Mouse (Mus musculus) cerebellum, adult 11 months (tissue): ENCODE measurements at regions not wholly inside any gene's neighbourhood (a gene's known extent, or its start where the extent isn't known, plus 50 kb on each side); places are given as distances from the start of the nearest gene placed in this dataset.
"Not testable (repeated sequence)": the region's sequence is repeated elsewhere in the genome, so short reads cannot be mapped to it uniquely, and the experiment has no call there.

Experiments
- DNase-seq: peaks from one replicate; pipeline ENCODE4 v3.0.0; 2022

GRCm38 (mm10) chr5:64701780-64702231 is 101.4 kb upstream of the Klf3 start:
- peak; percentile 13 for DNase-seq

DNA sequence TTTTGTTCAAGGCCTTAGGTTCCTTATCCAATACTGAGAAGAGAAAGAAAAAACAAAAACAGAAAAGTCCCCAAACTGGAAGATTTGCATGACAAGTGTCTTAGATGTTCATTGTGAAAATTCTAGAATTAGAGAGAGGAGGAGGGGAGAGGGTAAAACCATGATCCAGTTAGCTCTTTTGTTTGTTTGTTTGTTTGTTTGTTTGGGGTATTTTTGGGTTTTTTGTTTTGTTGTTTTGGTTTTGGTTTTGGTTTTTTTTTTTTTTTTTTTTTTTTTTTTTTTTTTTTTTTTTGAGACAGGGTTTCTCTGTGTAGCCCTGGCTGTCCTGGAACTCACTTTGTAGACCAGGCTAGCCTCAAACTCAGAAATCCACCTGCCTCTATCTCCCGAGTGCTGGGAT is 100.8 kb upstream of the Klf3 start:
- DNase-seq, result not testable (repeated sequence)

DNA sequence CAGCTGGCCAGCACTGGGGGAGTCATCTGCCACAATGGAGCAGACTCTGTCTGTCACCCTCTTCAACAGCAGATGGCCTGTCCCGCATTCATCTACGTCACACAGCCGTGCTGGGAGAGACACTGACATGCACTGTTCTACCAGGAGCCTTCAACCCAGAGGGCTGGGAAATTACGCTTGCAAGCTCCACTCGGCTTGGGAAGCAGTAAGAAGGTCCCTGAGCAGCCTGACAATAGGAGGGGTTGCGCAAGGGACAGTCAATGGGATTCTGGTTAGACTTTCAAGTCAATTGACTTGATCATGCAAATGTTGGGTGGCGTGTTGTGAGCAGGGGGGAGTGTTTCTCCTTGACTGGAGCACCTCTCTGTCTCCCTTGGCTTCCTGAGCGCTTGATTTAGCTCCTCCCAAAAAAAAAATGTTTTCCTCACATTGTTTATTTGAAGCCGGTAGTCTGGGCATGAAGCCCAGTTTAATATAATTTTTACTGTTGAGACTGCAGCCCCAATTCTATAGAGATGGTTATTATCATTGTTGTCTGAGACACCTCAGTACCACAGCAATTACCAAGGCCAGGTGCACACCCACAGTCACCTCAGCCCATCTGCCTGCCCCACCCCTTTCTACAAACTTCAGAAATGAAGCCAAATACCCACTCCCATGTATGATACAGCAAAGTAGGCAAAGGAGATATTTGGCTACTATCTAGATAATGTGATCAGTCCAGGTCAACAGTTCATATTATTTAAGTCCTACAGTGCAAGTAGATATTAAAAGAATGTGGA is 99.9 kb upstream of the Klf3 start:
- peak; percentile 44 for DNase-seq

GRCm38 (mm10) chr5:64704144-64704543 is 99.0 kb upstream of the Klf3 start:
- peak; percentile 35 for DNase-seq

GRCm38 (mm10) chr5:64706586-64706985 is 96.6 kb upstream of the Klf3 start:
- DNase-seq, result no peak

GRCm38 (mm10) chr5:64709146-64709545 is 94.0 kb upstream of the Klf3 start:
- no peak for DNase-seq

DNA sequence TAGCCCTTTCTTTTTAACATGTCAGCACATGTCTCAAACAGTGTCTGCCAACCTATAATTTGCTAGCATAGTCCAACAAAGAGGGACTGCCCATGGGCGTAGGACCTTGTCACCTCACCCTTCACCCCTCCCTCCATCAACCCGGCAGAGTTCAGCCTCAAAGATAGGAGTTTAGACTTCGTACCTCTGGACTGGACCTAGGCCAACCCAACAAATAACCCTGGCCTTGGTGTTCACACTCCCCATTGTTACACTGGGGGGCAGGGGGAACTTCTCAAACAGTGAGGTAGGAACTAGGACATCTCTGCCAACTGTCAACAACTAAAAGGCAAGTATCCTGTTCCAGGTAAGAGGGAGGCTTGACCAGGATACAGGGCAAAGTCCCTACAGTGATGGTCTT is 93.0 kb upstream of the Klf3 start:
- DNase-seq, result no peak

GRCm38 (mm10) chr5:64710968-64711367 is 92.2 kb upstream of the Klf3 start:
- DNase-seq, result no peak

GRCm38 (mm10) chr5:64714221-64714653 is 89.0 kb upstream of the Klf3 start:
- DNase-seq, result no peak

GRCm38 (mm10) chr5:64714710-64715109 is 88.5 kb upstream of the Klf3 start:
- no peak for DNase-seq

DNA sequence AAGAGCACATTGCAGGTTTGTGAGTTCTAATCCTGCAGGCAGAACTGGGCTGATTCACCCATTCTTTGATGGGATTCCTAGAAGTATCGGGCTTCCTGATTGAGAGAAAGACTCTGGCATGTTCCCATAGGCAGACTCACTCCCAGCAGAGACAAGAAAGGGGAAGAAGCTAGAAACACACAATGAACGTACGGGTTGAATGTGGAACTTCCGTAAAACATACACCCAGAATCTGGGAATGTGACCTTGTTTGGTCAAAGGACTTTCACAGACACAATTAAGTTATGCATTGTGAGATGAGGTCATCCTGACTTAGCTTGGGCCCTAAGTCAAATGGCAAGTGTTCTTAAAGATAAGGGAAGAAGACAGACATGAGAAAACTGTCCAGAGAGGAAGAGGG is 86.6 kb upstream of the Klf3 start:
- no peak for DNase-seq

DNA sequence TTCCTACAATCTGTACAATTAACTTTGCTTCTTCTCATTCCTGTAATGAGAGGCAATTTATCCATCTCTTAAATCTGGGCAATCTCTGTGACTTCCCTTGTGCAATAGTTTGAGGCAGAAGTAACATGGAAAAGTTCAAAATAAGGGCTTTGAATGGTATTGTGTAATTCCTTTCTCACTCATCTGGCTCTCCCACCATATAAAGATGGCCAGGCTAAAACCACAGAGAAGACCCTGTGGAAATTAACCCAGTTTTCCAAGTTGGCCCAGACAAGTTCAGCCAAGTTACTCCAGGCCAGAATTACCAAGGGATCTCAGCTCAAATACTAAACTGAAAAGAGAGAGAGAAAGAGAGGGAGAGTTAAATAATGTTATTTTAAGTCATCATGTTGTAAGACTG is 81.0 kb upstream of the Klf3 start:
- no peak for DNase-seq

- DNase-seq, result no peak
Observed at GRCm38 (mm10) chr5:64727847-64728246, 75.3 kb upstream of the Klf3 start.

DNA sequence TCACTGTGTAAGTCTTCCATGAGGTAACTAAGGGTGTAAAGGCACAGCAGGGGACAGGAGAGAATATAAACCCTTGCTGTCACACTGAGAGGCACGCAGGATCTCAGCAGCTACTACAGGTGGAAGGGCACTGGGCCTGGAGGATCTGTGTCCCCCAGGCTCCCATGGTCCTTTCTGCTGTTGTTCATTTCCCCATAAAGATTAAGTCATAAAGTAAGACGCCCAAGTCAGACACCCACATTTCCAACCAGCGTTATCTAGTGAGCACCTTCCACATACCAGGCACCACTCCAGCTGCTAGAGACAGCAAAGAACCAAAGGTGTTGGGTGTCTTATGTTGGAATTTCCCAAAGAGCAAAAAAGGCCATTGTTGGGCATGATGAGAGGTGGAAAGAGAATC is 70.8 kb upstream of the Klf3 start:
- no peak for DNase-seq

DNA sequence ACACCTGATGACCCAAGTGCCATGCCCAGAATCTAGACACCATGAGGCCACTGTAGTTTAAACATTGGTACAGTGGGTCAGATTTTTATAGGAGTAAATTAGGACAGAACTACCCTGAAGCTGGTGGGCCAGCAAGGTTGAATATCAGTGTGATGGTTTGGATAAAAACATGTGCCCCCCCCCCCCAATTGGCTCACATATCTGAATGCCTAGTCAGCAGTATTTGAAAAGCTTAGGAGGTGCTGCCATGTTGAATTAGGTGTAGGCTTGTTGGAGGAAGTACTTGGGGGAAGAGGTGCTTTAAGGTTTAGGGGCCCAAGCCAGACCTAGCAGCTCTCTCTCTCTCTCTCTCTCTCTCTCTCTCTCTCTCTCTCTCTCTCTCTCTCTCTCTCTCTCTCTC is 66.2 kb upstream of the Klf3 start:
- DNase-seq, result no peak

DNA sequence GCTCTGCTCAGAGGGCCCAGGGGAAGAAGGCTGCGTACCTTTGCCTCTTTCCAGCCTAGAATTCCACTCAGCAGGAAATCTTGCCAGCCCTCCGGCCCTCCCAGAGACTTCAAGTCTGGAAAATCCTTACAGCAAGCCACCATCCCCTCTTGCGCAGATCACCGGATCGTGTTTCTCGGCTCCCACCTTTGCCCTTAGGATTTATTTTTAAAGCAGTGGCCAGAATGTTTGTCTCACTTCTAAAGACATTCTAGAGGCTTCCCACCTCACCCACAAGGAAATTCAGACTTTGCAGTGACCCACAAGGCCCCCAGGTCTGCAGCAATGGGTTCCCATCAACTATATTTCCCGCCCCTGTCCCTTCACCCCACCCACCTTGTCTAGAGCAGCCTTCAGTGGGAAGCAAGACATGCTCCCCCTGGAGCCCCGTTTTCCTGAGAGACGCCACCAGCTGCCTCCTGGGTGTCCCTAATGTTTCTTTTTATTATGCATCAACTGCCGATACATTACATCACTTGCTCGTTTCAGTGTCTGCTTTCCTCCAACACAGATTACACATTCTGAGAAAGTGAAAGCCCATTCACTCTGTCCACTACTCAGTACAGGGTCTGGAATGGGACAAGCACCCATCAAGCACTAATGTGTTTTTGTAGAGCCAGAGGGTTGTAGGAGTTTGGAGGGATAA is 65.0 kb upstream of the Klf3 start:
- DNase-seq, result no peak

DNA sequence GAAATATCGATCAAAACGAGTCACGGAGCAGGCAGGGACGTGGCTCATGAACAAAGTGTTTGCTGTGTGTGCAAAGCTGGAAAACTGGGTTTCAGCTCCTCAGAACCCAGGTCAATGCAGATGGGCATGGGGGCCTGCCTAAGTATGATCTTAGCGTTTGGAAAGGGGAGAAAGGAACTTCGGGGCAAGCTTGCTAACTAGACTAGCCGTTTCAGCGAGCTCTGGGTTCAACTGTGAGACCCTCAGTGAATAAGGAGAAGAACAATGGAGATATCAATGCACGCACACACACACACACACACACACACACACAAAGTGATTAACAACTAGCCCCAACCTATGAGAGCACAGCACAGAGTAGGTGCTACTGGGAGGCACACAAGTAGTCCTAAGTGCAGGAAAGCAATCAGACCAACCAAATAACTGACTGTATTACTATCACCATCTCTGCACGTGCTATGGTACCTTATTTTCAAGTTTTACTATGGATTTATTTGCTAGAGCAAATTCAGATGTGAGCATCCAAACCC is 64.3 kb upstream of the Klf3 start:
- DNase-seq, result no peak

DNA sequence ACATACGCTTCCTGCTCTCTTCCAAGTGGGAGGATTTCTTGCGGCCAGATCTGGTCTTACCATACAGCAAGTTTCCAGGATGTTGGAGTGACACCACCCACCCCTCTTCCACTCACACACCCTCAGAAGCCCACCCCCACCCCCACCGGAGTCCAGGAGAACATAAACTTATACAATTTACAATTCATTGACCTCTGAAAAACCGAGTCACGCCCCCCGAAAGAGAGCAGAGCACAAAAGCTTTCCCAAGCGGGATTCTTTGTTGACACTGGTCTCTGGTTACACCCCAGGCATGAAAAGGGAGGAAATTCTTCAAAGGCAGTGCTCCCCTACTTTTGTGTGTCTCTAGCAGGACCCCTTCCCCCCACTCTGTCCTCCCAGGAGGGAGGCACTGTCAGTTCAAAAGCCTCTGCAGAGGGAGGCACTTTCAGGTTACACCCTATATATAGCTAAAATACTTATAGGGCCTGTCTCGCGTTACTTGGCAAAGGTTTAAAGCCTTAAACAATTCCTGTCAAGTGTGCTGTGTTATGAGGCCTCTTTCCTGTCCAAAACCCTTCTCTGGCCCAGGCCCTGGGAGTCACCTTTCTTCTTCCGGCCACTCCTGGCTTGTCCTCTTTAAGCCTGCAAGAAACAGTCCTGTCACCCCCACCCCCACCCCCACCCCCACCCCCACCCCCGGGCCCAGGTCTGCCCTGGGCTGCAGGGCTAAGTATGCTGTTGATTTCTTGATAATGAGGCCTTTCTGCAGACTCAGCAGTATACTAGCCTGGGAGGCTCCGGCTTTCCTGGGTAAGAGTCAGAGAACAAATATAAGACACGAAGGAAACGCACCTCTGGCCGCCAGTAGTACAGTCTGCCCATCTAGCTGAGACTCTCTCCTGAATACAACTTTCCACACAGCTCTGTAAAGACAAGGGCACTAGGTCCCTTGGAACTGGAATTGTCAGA is 63.6 kb upstream of the Klf3 start:
- no peak for DNase-seq

DNA sequence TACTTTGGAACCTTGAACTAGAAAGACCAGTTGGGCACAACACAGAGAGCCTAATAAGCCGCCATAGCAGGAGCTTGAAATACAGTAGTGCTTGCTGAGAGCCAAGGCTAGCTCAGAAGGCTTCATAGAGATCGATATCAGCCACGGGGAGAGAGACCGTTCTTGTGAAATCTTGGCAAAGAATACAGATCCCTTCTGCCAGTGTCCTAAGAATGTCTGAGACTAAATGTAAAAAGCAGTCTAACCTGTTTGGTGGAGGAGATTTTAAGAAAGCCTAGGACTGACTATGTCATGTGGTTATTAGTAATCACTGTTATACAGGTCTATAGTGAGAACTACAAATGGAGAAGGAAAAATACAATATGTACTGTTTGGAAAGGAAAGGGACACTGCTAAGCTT is 59.1 kb upstream of the Klf3 start:
- no peak for DNase-seq

- DNase-seq, result no peak
Observed at GRCm38 (mm10) chr5:64744455-64744854, 58.7 kb upstream of the Klf3 start.

DNA sequence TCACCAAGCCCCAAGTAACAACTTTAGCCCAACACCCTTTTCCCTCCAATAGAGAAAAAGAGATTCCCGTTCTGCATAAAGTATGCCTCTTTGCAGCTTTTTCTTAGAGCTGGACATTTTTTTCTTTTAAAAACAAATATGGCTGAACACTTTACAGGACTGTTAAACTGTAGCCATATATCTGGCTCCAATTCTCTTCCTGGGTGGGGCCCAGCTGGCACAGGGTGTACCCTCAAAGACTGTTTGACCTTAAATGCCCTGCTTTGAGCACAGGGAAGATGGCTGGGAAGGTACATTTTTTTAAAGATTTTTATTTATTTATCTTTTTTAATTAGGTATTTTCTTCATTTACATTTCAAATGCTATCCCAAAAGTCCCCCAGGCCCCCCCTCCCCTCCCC is 55.7 kb upstream of the Klf3 start:
- no peak for DNase-seq

GRCm38 (mm10) chr5:64749415-64750166 is 53.6 kb upstream of the Klf3 start:
- DNase-seq, result no peak
